Mouse (Mus musculus) layer of hippocampus, adult 6 months (tissue): ENCODE measurements around the gene Olfr796. TPM values are rescaled to one million over a fixed set of nuclear protein-coding genes. Genes with fewer than 3 reads are reported as not detected.

Experiments
- long read RNA-seq, 2 experiments: library from polyadenylated mRNA; unstranded; transcript quantifications; one replicate each; pipeline ENCODE4 v2.0.0; 2019 to 2020
- microRNA-seq: library from miRNA; unstranded; fragments of <30 nt; microRNA quantifications from one replicate; pipeline ENCODE4 v1.2.0, GENCODE M21; 2020
- polyA plus RNA-seq: library from polyadenylated mRNA; unstranded; fragments of <200 nt; fragmentation: Nextera tagmentation; gene quantifications from 2 replicates; pipeline ENCODE4 v1.2.3, GENCODE M21; 2021

Olfr796 gene
- polyA plus RNA-seq, result not detected in 2 replicates
- long read RNA-seq, experiment 1, result 0 reads
- long read RNA-seq, experiment 2, result 0 reads

GRCm38 (mm10) chr10:129612470-129612869 lies at the start of gene Olfr796:
Gene Olfr796, minus strand, starts transcription at chr10:129612570.

GRCm38 (mm10) chr10:129657394-129657793 lies 45.0 kb upstream of the Olfr796 start, which contains the start of gene Olfr800:
Gene Olfr800, plus strand, starts transcription at chr10:129657694.

GRCm38 (mm10) chr10:129637184-129637583 lies 24.8 kb upstream of the Olfr796 start, which contains the start of gene Olfr799:
Gene Olfr799, plus strand, starts transcription at chr10:129637484.

GRCm38 (mm10) chr10:129627834-129628233 lies 15.5 kb upstream of the Olfr796 start, which contains the start of gene Olfr798:
Gene Olfr798, minus strand, starts transcription at chr10:129627934.

GRCm38 (mm10) chr10:129567355-129567754 lies 45.0 kb downstream of the Olfr796 start, which contains the start of gene Olfr794:
Gene Olfr794, plus strand, starts transcription at chr10:129567655.

Small RNA genes within 50 kb of the gene (microRNA-seq; reads per million reads assigned to microRNA genes)
- gene Gm23252, result not detected

Other genes with a start within 250 kb of the Olfr796 start
- not detected in 2 replicates for gene Olfr784, start 228.5 kb downstream of the Olfr796 start, polyA plus RNA-seq
- not detected in 2 replicates for gene Olfr785, start 207.1 kb downstream of the Olfr796 start, polyA plus RNA-seq
- gene Olfr786, start 185.3 kb downstream of the Olfr796 start, polyA plus RNA-seq, result not detected in 2 replicates
- gene Olfr787, start 150.7 kb downstream of the Olfr796 start, polyA plus RNA-seq, result not detected in 2 replicates
- gene Olfr788, start 141.6 kb downstream of the Olfr796 start, polyA plus RNA-seq, result not detected in 2 replicates
- not detected in 2 replicates for gene Olfr789, start 127.8 kb downstream of the Olfr796 start, polyA plus RNA-seq
- not detected in 2 replicates for gene Olfr790, start 114.1 kb downstream of the Olfr796 start, polyA plus RNA-seq
- gene Olfr791, start 90.8 kb downstream of the Olfr796 start, polyA plus RNA-seq, result not detected in 2 replicates
- not detected in 2 replicates for gene Olfr792, start 73.4 kb downstream of the Olfr796 start, polyA plus RNA-seq
- not detected in 2 replicates for gene Olfr794, start 44.9 kb downstream of the Olfr796 start, polyA plus RNA-seq
- gene Olfr798, start 15.4 kb upstream of the Olfr796 start, polyA plus RNA-seq, result not detected in 2 replicates
- not detected in 2 replicates for gene Olfr799, start 24.9 kb upstream of the Olfr796 start, polyA plus RNA-seq
- not detected in 2 replicates for gene Olfr800, start 45.1 kb upstream of the Olfr796 start, polyA plus RNA-seq
- not detected in 2 replicates for gene Olfr801, start 61.3 kb upstream of the Olfr796 start, polyA plus RNA-seq
- 0.03 TPM in 1 of 2 replicates, not detected in the other for gene Olfr802, start 75.6 kb upstream of the Olfr796 start, polyA plus RNA-seq
- gene Olfr803, start 81.7 kb upstream of the Olfr796 start, polyA plus RNA-seq, result not detected in 2 replicates
- not detected in 2 replicates for gene Olfr804, start 90.6 kb upstream of the Olfr796 start, polyA plus RNA-seq
- not detected in 2 replicates for gene Olfr805, start 116.8 kb upstream of the Olfr796 start, polyA plus RNA-seq
- not detected in 2 replicates for gene Olfr806, start 129.4 kb upstream of the Olfr796 start, polyA plus RNA-seq
- gene Olfr807, start 145.2 kb upstream of the Olfr796 start, polyA plus RNA-seq, result not detected in 2 replicates
- not detected in 2 replicates for gene Olfr808, start 152.9 kb upstream of the Olfr796 start, polyA plus RNA-seq
- not detected in 2 replicates for gene Olfr809, start 162.1 kb upstream of the Olfr796 start, polyA plus RNA-seq
- gene Olfr810, start 182.3 kb upstream of the Olfr796 start, polyA plus RNA-seq, result not detected in 2 replicates
- gene Olfr811, start 191.8 kb upstream of the Olfr796 start, polyA plus RNA-seq, result not detected in 2 replicates
- gene Olfr812, start 233.5 kb upstream of the Olfr796 start, polyA plus RNA-seq, result not detected in 2 replicates
- not detected in 2 replicates for gene Olfr813, start 242.8 kb upstream of the Olfr796 start, polyA plus RNA-seq